Mouse (Mus musculus) lung, embryonic 16.5 days (tissue): Measurements from ENCODE around the gene Unkl. TPM values are rescaled to one million over a fixed set of nuclear protein-coding genes. Genes with fewer than 3 reads are reported as not detected.
A peak's percentile ranks its signal among the peaks of the same experiment; 100 is the strongest.

Experiments
- ATAC-seq: fragments of 200-750 bp; cut with Nextera tagmentation; 2 replicates; pipeline ENCODE4 v1.8.0; 2017; ENCODE audit warnings: low read depth, mild to moderate bottlenecking, moderate library complexity
- H3K27ac ChIP-seq: fragments of 300-500 bp; sonication (generic); 2 replicates; pipeline ENCODE4 v1.5.1; 2014; ENCODE audit warnings: mild to moderate bottlenecking, control low read depth, low read length
- H3K27me3 ChIP-seq: fragments of 300-500 bp; sonication (generic); 2 replicates; pipeline ENCODE4 v1.6.1; 2014; ENCODE audit warnings: low read depth, low read length, mixed read lengths; ENCODE audit not compliant: control insufficient read depth, insufficient read depth
- H3K36me3 ChIP-seq: fragments of 300-500 bp; sonication (generic); 2 replicates; pipeline ENCODE4 v1.6.1; 2014; ENCODE audit warnings: low read length; ENCODE audit not compliant: control insufficient read depth, insufficient read depth
- H3K4me1 ChIP-seq: fragments of 300-500 bp; sonication (generic); replicated peaks from 2 replicates; pipeline ENCODE4 v1.6.1; 2014; ENCODE audit warnings: low read length, mixed read lengths; ENCODE audit not compliant: control insufficient read depth, insufficient read depth
- H3K4me2 ChIP-seq: fragments of 300-500 bp; sonication (generic); 2 replicates; pipeline ENCODE4 v1.6.1; 2014; ENCODE audit warnings: low read depth, low read length, control low read depth
- H3K4me3 ChIP-seq: fragments of 300-500 bp; sonication (generic); 2 replicates; pipeline ENCODE4 v1.5.1; 2014; ENCODE audit warnings: mild to moderate bottlenecking, low read length, control low read depth
- H3K9ac ChIP-seq: fragments of 300-500 bp; sonication (generic); 2 replicates; pipeline ENCODE4 v1.6.1; 2014; ENCODE audit warnings: low read length, control low read depth
- H3K9me3 ChIP-seq: fragments of 300-500 bp; sonication (generic); 2 replicates; pipeline ENCODE4 v1.6.1; 2016; ENCODE audit warnings: low read length; ENCODE audit not compliant: control insufficient read depth
- whole genome bisulfite sequencing: fragments of 180-500 bp; shearing (Covaris S2); extraction: QIAGEN DNeasy Blood & Tissue Kit; methylation state at CpG from one replicate; pipeline ENCODE4 v1.1.7; 2014; 5-methylcytosine and 5-hydroxymethylcytosine counted together
- polyA plus RNA-seq: library from polyadenylated mRNA; unstranded; fragments of >200 nt; fragmentation: Nextera tagmentation; extraction: Ambion mirVana; gene quantifications from 2 replicates; pipeline ENCODE4 v1.2.1, GENCODE M21; 2015

The Unkl gene
- polyA plus RNA-seq, 1 experiment from 2014 or later, result 10.8 TPM

- no peak overlapping the region for H3K9ac ChIP-seq
- no peaks in the 10 kb centered on the region for H3K4me1 ChIP-seq
- no peak for ATAC-seq
- no peak overlapping the region for H3K4me3 ChIP-seq
- no peak overlapping the region for H3K4me2 ChIP-seq
- WGBS, result 57% methylated on average over 3 of the region's 3 CpGs
- H3K27me3 ChIP-seq, result no peaks in the 10 kb centered on the region
- H3K36me3 ChIP-seq, result peaks cover 68% of the 10 kb centered on the region
- H3K9me3 ChIP-seq, result no peaks in the 10 kb centered on the region
- H3K27ac ChIP-seq, result no peak overlapping the region
Measured at GRCm38 (mm10) chr17:25264453-25264852, 76.3 kb downstream of the Unkl start.

- WGBS, result 40% methylated on average over 2 of the region's 2 CpGs
- H3K9me3 ChIP-seq, result no peaks in the 10 kb centered on the region
- peak overlapping the region; percentile 88 for H3K4me2 ChIP-seq
- H3K36me3 ChIP-seq, result peaks cover 32% of the 10 kb centered on the region
- peak overlapping the region; percentile 0; the same call in 1 of the 2 replicates for H3K27ac ChIP-seq
- H3K4me1 ChIP-seq, result peaks cover 16% of the 10 kb centered on the region
- peak overlapping the region; percentile 67; the same call in 1 of the 2 replicates for H3K4me3 ChIP-seq
- H3K9ac ChIP-seq, result no peak overlapping the region
- no peaks in the 10 kb centered on the region for H3K27me3 ChIP-seq
- ATAC-seq, result no peak
Measured at GRCm38 (mm10) chr17:25270795-25271335, 82.7 kb downstream of the Unkl start.

GRCm38 (mm10) chr17:25272326-25272725, 84.1 kb downstream of the Unkl start:
- 0% methylated on average over 10 of the region's 10 CpGs for WGBS
- Histone ChIP-seq H3K27me3 (no peaks in the 10 kb centered on the region), H3K4me2 (peak overlapping the region; percentile 88), H3K27ac (peak overlapping the region; percentile 97), H3K36me3 (peaks cover 18% of the 10 kb centered on the region), H3K4me3 (peak overlapping the region; percentile 67), H3K4me1 (peaks cover 16% of the 10 kb centered on the region), H3K9ac (peak overlapping the region; percentile 93), H3K9me3 (no peaks in the 10 kb centered on the region)
- no peak for ATAC-seq

GRCm38 (mm10) chr17:25272951-25273705, 84.9 kb downstream of the Unkl start:
- H3K4me3 ChIP-seq, result peak overlapping the region; percentile 67
- ATAC-seq, result peak; percentile 95
- H3K9me3 ChIP-seq, result no peaks in the 10 kb centered on the region
- peak overlapping the region; percentile 97 for H3K27ac ChIP-seq
- H3K9ac ChIP-seq, result peak overlapping the region; percentile 93
- peaks cover 16% of the 10 kb centered on the region for H3K4me1 ChIP-seq
- peaks cover 10% of the 10 kb centered on the region for H3K36me3 ChIP-seq
- peak overlapping the region; percentile 88 for H3K4me2 ChIP-seq
- no peaks in the 10 kb centered on the region for H3K27me3 ChIP-seq
- WGBS, result under 1% methylated on average over 72 of the region's 92 CpGs

GRCm38 (mm10) chr17:25273706-25274501, 85.7 kb downstream of the Unkl start:
- peak overlapping the region; percentile 93 for H3K9ac ChIP-seq
- peak overlapping the region; percentile 67 for H3K4me3 ChIP-seq
- H3K27me3 ChIP-seq, result no peaks in the 10 kb centered on the region
- 0 out of 2 replicates have a peak, but pooled peaks cover 3% of the 10 kb centered on the region for H3K36me3 ChIP-seq
- ATAC-seq, result peak; percentile 88
- 1% methylated on average over 37 of the region's 45 CpGs for WGBS
- H3K4me1 ChIP-seq, result peaks cover 16% of the 10 kb centered on the region
- peak overlapping the region; percentile 47 for H3K4me2 ChIP-seq
- peak overlapping the region; percentile 97 for H3K27ac ChIP-seq
- no peaks in the 10 kb centered on the region for H3K9me3 ChIP-seq

GRCm38 (mm10) chr17:25274571-25275346, 86.6 kb downstream of the Unkl start, which contains the start of gene Ube2i:
TSS of gene Ube2i (minus strand) at chr17:25274622.
- Histone ChIP-seq H3K4me2 (peak within 1 kb of the TSS; percentile 47), H3K36me3 (no peaks in the 10 kb centered on the region), H3K4me1 (peaks cover 16% of the 10 kb centered on the region), H3K9ac (peak within 1 kb of the TSS; percentile 93), H3K27ac (peak within 1 kb of the TSS; percentile 97), H3K27me3 (no peaks in the 10 kb centered on the region), H3K9me3 (no peaks in the 10 kb centered on the region), H3K4me3 (peak within 1 kb of the TSS; percentile 67)
- no peak for ATAC-seq
- 78% methylated on average over 9 of the region's 9 CpGs for WGBS

GRCm38 (mm10) chr17:25275833-25276232, 87.6 kb downstream of the Unkl start:
- Histone ChIP-seq H3K36me3 (no peaks in the 10 kb centered on the region), H3K4me3 (no peak overlapping the region), H3K9ac (no peak overlapping the region), H3K4me1 (peaks cover 13% of the 10 kb centered on the region), H3K27me3 (no peaks in the 10 kb centered on the region), H3K4me2 (no peak overlapping the region), H3K9me3 (no peaks in the 10 kb centered on the region), H3K27ac (no peak overlapping the region)
- 94% methylated on average over 3 of the region's 3 CpGs for WGBS
- ATAC-seq, result no peak

GRCm38 (mm10) chr17:25282133-25282532, 93.9 kb downstream of the Unkl start:
- no peak overlapping the region for H3K4me3 ChIP-seq
- H3K27ac ChIP-seq, result no peak overlapping the region
- no peaks in the 10 kb centered on the region for H3K4me1 ChIP-seq
- no peaks in the 10 kb centered on the region for H3K36me3 ChIP-seq
- H3K4me2 ChIP-seq, result no peak overlapping the region
- H3K9ac ChIP-seq, result no peak overlapping the region
- H3K9me3 ChIP-seq, result no peaks in the 10 kb centered on the region; the same call in 1 of the 2 replicates
- ATAC-seq, result no peak
- H3K27me3 ChIP-seq, result no peaks in the 10 kb centered on the region
- 26% methylated on average over 11 of the region's 11 CpGs for WGBS
